Mouse (Mus musculus): ENCODE measurements around the gene Arpc2.

GRCm38 (mm10) chr1:74316114-74316827 is 80.4 kb downstream of the Arpc2 start:
- TF ChIP-seq POLR2A (IDR thresholded peaks at IDR 0.05; ENCODE audit: control insufficient read depth in 1 of 2, insufficient read depth in 1 of 2, low read depth in 1 of 2, low read length in 2 of 2, poor library complexity in 1 of 2) (no peak), CTCF (IDR thresholded peaks at IDR 0.05 in 2 of 3, conservative IDR thresholded peaks at IDR 0.05 in 1 of 3; ENCODE audit: control insufficient read depth in 1 of 3, insufficient read depth in 1 of 3, low read depth in 2 of 3, low read length in 3 of 3, poor library complexity in 1 of 3, severe bottlenecking in 1 of 3) (no peak), MAX (IDR thresholded peaks at IDR 0.05; ENCODE audit: low read length) (no peak), HCFC1 (IDR thresholded peaks at IDR 0.05; ENCODE audit: low read depth, low read length) (no peak), CHD2 (IDR thresholded peaks at IDR 0.05; ENCODE audit: low read length) (no peak), SIN3A (IDR thresholded peaks at IDR 0.05; ENCODE audit: low read length) (no peak)

All from MEL (cell line).